Mouse (Mus musculus): Measurements from ENCODE around the gene Zbtb3.

The Zbtb3 gene

DNA sequence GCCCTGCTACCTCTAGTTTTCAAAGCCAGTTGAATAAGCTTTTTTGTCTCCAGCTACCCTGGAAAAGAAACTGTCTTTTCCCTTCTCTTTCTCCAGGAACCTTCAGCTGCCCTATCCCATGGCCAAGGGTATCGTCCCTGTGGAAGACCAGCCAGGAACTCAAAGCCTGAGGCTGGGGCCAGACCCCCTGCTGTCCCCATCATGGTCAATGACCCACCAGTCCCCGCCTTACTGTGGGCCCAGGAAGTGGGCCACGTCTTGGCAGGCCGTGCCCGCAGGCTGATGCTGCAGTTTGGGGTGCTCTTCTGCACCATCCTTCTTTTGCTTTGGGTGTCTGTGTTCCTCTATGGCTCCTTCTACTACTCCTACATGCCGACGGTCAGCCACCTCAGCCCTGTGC is 38.7 kb downstream of the Zbtb3 start:
- peak in 1 of 2 experiments; percentile 34 for DNase-seq

DNA sequence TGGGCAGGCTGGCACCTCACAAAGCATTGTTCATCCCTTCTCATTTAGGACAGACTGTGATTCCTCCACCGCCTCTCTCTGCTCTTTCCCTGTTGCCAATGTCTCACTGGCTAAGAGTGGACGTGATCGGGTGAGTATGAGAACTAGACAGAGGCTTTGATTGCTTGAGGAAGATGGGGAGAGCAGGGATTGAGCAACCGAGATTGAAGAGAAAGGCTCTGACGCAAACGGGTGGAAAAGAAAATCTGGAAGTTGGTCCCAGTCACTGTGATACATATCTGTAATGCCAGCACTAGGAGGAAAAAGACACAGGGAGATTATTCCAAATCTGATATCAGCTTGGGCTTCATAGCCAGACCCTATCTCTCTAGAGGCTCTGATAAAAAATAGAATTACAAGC is 40.6 kb downstream of the Zbtb3 start:
- DNase-seq = no peak

DNA sequence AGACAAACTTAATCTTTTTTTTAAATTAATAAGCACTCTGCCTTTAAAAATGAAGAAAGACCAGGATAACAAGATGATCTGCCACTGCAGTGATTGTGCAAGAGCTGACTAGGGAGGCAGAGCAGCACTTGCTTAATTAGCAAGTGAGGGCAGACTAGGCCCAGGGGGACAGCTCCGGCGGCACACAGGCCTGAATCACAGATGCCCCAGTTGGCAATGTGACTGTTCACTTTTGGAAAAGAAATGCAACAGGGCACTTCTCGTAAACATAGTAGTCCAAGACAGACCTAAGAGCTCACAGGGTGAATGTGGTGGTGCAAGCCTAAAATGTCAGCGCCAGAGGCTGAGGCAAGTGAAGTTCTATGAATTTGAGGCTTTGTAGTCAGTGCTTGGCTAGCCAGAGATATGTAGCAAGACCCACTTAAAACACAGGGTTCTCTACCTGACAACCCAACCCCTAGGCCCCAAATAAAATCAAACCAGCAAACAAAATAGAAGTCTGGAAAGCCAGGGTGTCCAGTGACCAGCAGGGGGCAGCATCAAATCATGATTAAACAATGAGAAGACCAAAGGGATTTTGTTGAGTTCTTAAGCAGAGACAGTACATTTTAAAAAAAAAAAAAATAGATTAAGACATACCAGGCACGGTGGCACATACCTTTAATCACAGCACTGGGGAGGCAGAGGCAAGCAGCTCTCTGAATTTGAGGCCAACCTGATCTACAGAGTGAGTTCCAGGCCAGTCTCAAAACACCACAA is 42.2 kb downstream of the Zbtb3 start:
- peak; percentile 79 to 82 for DNase-seq

DNA sequence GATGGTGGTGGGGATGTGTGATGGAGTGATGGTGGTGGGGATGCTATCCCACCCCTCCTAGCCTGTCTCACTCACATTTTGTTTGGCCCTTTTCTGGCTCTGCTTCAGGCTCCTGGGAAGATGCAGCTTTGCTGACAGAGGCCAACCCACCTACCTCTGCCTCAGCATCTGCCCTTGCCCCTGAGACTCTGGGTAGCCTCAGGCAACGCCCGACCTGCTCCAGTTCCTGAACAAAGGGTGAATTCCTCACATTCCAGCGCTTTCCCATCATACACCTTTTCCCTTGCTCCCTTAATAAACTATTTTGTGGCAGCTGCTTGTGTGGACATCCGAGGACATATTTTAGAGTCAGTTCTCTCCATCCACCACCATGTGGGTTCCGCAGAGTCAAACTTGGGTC is 46.0 kb downstream of the Zbtb3 start:
- no peak for DNase-seq

DNA sequence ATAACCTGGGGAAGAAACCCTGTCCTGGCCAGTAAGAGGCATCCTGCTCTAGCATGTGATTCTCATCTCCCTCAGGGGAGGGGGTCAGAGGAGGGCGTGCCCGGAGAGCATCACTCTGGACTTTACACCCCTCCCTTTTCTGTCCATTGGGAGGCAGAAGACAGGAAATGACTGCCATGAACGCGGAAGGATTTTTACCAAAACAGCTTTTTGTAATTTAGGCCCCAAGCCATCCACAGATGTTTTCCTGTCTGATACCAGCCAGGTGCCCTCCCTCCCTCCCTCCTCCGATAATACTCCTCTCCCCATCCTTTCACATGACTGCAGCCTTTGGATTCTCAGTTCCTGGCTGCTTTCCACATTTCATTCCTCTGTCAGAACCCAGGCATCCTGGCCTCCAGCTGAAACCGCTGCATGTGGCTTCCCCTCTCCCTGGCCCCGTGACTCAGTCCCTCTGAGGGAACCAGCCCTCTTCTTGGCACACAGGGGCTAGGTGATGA is 48.1 kb downstream of the Zbtb3 start, which contains the start of gene Lrrn4cl:
Gene Lrrn4cl, plus strand, starts transcription at position 367 of the 500 bp plus-strand sequence.
- no peak for DNase-seq

DNA sequence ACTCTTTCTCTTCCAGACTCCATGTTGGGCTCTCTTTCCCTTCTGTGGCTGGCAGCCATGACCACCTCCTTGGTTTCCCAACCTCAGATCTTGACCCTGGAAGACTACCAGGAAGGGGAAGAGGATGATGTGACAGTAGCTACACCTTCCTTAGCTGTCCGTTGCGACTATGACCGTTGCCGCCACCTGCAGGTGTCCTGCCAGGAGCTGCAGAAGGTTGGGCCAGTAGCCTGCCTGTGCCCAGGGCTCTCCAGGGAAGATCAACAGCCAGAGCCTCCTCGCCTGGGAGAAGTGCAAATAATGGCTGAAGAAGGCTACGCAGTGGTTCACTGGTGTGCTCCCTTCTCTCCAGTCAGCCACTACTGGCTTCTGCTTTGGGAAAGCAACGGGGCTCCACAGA is 49.3 kb downstream of the Zbtb3 start:
- DNase-seq = no peak

DNA sequence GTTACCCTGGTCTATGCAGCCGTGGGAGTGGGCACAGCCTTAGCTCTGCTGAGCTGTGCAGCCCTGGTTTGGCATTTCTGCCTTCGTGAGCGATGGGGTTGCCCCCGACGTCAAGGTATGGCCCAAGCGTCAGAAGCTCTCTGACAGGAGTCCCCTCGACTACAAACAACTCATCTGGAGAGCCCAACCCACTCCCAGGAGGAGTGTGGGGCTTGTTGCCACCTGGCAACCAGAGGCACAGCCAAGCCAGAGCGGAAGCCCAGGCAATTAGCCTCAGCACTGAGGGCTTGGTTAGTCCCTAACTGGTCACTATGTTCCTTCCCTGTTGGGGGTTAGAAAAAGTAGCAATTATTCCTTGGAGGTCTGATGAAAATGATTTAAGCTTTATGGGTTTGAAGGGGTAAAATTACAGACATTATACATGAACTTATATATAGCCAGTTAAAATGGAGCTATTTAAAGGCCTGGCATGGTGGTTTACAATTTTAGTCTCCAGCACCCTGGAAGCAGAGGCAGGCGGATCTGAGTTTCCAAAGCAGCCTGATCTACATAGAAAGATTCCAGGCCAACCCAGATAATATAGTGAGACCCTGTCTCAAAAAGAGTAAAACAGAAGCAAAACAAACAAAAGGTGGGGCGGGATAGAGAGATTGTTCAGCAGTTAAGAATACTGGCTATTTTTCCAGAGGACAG is 50.0 kb downstream of the Zbtb3 start:
- no peak for DNase-seq

DNA sequence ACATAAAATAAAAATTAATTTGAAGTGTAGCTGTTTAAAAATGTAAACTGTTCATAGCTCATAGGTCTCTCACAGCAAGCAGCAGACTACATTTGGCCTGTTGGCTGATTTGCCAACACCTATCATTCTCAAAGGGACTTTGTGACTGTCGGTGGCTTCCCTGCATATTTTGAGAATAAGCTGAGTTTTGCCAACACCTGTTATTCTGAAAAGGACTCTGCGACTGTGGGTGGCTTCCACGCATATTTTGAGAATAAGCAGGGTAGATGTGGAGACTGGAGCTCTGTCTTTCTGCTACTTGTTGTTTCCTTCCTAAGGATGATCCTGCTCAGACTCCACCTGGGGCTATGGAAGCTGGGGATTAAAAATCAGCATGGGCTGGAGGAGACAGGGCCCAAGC is 50.8 kb downstream of the Zbtb3 start:
- no peak for DNase-seq
